Mouse (Mus musculus) retina, postnatal 7 days (tissue): Measurements from ENCODE around the gene Atp23.
A peak's percentile ranks its signal among the peaks of the same experiment; 100 is the strongest.

ENCODE experiments used
- DNase-seq: peaks from one replicate; pipeline ENCODE4 v3.0.0-alpha.2; 2012; ENCODE audit warnings: low read depth, low spot score

The Atp23 gene

GRCm38 (mm10) chr10:126911479-126911878, 10.3 kb upstream of the Atp23 start:
- DNase-seq, result no peak

GRCm38 (mm10) chr10:126906811-126907210, 5.7 kb upstream of the Atp23 start:
- no peak for DNase-seq

DNA sequence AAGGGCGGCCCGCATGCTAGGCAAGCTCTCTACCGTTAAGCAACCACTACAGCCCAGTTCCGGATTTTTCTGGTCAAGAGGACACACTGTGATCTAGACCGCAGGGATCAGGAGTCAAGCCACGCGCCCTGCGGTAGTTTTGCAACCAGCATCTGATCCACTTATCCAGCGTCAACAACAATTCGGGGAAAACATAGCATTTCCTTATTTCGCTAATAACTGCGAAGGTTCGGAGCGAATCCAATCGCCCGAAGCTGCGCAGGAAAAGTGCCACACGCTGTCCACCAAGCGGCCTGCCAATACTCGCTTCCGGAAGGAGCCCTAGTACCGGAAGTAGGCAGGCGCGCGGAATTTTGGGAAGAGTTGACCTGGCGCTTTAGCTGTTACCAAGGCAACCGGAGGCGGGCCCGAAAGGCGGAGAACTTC, 4.5 kb upstream of the Atp23 start:
- peak; percentile 86 for DNase-seq

DNA sequence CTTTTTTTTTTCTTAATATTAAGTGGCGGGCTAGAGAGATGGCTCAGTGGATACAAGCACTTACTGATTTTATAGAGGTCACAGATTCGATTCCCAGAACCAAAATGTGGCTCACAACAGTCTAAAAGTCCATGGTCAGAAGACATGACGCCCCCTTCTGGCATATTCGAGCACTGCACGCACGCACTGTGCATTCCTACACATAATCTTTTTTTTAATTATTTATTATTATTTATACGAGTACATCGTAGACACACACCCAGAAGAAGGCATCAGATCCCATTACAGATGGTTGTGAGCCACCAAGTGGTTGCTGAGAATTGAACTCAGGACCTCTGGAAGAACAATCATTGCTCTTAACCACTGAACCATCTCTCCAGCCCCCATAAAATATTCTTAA, 3.9 kb upstream of the Atp23 start:
- DNase-seq, result no peak

DNA sequence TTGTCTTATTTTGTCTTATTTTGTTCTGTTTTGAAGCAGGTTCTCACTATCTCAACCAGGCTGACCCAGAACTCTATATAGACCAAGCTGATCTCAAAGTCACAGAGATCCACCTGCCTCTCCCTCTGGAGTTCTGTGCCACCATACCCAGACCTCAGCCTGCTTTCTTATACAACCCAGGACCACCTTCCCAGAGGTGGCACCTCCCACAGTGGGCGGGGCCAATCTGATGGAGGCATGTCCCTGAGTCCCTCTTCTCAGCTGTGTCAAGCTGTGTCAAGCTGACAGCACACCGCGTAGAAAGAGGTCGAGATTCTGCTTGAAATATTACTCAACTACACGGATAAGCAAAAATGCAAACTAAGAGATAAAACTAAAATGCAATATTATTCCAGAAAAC, 3.1 kb upstream of the Atp23 start:
- DNase-seq, result no peak

- DNase-seq, result no peak
Measured at GRCm38 (mm10) chr10:126901488-126901843, 311 bp upstream of the Atp23 start.

DNA sequence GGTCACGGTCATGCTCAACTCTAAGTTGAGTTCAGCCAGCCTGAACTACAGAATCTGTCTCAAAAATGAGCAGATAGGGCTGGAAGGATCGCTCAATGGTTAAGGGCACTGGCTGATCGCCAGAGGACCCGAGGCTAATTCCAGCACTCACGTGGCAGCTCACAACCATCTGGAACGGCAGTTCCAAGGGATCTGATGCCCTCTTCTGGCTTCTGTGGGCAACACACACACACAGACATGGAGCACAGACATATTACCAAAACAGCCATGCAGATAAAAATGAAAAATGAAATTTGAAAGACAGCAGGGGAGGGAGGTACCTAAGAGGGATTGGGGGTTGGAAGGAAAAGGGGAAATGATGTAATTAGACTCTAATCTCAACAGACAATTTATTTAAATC, 5.3 kb downstream of the Atp23 start:
- DNase-seq, result no peak

GRCm38 (mm10) chr10:126894061-126894460, 7.1 kb downstream of the Atp23 start:
- DNase-seq, result no peak

DNA sequence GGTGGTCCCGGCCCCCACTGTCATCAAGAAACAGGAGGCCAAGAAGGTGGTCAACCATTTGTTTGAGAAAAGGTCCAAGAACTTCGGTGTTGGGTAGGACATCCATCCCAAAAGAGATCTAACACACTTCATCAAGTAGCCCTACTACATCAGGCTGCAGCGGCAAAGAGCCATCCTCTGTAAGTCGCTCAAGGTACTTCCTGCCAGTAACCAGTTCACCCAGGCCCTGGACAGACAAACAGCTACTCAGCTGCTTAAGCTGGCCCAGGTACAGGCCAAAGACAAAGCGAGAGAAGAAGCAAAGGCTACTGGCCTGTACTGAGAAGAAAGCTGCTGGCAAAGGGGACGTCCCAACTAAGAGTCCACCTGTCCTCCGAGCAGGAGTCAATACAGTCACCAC, 8.0 kb downstream of the Atp23 start:
- no peak for DNase-seq

DNA sequence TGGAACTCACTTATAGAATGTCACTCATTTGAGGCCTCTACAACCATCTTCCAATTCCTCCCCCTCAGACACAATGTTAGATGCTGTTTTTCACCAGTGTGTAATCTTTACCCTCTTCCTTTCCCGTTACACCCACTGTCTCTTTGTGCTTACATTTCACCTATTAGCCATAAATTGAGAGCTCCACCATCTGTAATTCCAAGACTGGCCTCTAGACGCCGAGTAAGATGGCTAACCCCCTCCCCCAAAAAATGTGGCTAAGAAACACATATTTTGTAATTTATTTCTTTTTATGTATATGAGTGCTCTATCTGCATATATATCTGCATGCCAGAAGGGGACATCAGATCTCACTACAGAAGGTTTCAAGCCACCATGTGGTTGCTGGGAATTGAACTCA, 27.4 kb downstream of the Atp23 start:
- DNase-seq, result no peak

DNA sequence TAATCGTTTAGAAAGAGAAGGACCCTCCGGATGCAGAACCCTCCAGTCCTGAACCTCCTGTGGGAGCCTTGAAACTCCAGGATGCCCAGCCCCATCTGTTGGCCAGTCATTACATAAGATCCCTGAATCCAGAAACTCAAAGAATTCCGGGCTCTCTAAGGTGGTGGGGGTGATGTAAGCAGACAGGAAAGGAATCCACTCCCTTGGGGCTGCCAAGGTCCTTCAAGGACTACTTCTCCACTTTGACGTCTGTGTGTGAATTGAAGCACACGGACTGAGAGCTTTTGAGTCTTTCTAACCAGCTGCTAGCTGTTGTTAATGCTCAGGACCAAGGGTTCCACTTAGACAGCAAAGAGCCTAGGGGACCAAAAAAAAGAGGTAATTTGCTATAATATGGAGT, 28.9 kb downstream of the Atp23 start:
- no peak for DNase-seq

DNA sequence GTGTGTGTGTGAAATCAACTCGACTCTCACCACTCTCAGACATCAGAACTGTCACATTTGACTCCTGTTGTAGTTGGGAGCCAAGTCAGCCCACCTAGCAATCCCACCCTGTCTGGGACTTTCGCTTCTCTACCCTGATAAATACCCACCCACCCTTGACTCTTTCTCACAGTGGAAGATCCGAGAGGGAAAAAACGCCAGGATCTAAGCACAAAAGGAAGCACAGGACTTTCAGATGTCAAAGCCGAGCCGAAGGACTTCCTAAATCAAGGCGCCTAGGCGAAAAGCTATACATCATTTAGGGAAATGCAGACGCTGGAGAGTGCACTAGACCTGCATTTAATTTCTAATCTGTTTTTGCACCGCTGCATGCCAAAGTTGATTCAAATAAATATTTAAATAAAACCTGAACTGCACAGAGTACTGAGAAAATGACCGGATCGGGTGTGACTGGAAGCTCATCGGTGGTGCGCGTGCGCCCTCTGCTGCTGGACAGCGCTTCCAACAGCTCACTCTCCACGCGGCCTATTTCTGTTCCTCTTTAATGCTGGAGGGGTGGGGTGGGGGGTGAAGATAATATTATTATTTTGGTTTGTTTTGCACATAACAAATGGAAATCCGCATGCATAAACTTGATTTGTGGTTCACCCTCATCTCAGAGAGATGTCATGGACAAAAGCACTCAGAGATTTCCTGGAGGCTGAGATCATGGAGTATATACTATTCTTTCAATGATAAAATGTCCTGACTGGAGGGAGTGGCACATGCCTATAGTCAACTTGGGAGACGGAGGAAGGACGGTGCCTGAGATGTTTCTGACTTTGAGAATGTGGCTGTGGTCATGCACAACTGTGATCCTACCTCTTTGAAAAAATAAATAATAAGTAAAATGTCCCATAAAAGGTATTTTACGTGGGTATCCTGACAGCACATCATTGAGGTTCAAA, 31.5 kb downstream of the Atp23 start:
- peak; percentile 40 for DNase-seq

DNA sequence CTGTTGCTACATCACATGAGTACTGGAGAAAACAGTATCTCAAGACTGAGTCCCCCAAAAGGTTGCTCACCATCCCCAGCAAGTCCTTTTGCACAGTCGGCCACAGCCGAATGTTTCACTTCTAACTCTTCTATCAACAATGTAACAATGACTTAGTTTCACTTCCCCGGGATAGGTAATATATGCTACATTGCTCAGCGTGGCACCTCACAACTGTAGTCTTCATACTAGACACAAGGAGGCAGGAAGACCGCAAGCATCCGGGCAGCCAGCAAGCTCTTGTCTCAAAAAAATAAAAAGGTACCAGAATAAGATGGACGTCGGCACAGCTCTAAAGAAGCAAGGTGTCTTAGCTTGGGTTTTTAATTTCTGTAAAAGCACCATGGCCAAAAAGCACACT, 35.9 kb downstream of the Atp23 start:
- DNase-seq, result no peak

DNA sequence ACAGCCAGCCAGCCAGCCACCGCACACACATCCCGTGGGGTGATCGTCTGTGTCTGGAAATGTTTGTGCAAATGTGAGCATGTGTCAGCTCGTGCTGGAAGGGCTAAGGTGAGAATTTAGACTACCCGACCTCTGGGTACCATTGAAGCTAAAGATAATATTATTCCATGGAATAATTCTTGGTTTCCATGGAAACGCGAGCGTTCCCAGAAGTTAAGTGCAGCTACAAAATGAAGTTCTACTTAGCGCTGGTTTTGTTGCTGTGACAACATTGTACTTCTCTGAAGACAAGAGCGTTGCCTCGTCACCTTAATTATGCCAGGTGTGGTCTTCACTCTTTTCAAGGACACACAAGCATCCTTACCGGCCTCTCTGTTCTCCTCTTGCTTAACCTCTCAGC, 39.0 kb downstream of the Atp23 start:
- DNase-seq, result no peak

DNA sequence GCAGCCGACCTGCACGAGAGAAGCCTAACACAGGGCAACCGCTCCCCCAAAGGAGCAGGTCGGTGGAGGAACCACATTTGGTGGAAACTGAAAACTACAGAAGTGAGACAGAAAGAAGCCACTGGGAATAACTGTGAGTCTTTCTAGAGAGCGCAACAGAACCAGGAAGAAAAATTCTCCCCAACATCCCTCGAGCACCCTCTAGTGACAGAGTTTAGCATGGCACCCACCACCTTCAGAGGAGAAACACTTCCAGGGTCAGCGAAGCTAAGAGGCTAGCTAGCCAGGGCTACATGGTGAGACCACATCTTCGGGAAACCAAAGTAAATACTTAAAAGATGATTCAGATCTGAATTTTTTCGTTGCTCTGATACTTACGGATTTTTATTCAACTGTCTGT, 47.9 kb downstream of the Atp23 start:
- no peak for DNase-seq

- no peak for DNase-seq
Measured at GRCm38 (mm10) chr10:126845309-126845911, 55.7 kb downstream of the Atp23 start.

GRCm38 (mm10) chr10:126844689-126845088, 56.5 kb downstream of the Atp23 start:
- no peak for DNase-seq

DNA sequence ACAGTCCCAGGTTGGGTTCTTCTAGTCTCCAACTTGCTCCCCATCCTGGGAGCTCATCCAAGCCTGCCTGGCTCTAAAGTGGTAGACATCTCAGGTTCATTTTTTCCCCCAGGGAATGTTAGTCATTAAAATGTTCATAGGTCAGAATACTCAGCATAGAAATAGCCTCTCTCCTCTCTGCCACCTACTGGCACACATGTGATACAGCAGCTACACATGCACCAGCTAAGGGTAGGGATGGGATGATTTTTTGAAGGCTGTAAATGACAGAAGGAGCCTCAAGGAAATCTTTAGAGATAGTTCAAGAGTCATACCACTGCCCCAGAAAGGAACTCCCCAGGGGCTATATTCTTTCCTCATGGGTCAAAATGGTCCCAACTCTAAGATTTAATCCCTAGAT, 60.9 kb downstream of the Atp23 start:
- DNase-seq, result no peak

- no peak for DNase-seq
Measured at GRCm38 (mm10) chr10:126833006-126833405, 68.1 kb downstream of the Atp23 start.

- DNase-seq, result no peak
Measured at GRCm38 (mm10) chr10:126831329-126831728, 69.8 kb downstream of the Atp23 start.

DNA sequence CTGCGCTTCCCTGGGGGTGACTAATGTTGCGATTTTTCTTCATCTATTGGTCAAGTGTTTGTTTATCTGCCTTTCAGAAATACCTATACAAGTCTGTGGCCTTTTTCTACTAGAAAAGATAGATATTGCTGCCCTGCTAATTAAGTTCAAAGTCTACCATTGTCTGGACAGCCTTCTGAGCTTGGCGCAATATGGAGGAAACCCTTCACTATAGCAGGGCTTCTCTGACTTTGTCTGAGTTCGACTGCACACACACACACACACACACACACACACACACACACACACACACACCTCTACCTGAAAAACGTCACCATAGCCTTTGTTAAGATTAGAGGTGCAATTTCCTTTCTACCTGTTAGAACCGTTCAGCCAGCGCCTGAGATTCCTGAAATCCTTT, 72.5 kb downstream of the Atp23 start:
- no peak for DNase-seq

DNA sequence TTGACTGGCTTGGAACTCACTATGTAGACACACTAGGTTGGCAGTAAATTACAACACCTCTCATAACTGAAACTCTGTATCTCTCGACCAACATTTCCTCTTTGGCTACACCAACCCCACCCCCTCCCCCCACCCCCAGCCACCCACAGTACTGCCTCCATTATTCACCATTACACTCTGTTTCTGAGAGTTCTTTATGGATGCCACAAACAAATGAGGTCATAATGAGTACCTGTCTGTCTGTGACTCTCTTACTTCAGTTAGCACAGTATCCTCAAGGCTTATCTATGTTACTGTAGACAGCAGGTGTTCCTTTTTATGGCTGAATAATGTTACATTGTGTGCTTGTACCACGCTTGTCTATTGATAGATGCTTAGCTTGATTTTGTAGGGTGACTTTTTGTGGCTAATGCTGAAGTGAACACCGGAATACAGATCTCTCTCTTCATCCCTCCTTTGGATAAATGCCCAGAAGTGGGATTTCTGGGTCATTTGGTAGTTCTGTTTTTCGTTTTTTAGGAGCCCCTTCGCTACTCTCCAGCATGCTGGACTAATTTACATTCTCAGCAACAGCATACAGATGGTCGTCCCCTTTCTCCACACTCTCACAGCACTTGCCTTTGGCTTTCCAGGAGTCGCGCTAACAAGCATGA, 73.1 kb downstream of the Atp23 start:
- DNase-seq, result no peak

DNA sequence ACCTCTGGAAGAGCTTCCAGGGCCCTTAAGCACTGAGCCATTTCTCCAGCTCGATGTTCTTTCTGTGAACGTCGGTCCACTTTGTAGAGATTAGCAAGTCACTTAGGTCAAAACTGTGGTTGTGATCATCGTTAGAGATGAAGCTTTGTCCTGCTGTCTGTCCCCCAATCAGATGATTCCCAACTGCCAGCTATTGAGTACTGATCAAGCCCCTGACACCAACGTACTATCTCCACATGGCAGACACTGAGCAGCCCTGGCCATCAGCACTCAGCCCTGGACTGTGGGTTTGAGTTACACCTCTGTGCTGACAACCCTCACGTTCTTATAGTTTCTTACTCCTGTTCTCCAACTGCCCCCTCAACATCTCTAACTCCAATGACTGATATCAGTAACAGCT, 74.2 kb downstream of the Atp23 start:
- no peak for DNase-seq
